9 mouse cellular contexts compared by ENCODE assay signal in genomic region chr1:16779791-16780190, GRCm38 (mm10).
"Had no signal": no experiment of that assay in that cellular context is flagged by ENCODE, and none has a peak within 500 bp of the region (broad histone marks: within the 10 kb centered on the region; RNA-seq: fewer than 3 reads in every experiment).

No protein-coding gene starts in this region.

- H3K27me3 ChIP-seq: liver, embryonic 12.5 days; neural tube, embryonic 12.5 days had no signal

- H3K27ac ChIP-seq: kidney, postnatal 0 days; limb, embryonic 10.5 days; liver, embryonic 12.5 days; neural tube, embryonic 12.5 days had no signal

- H3K4me3 ChIP-seq: limb, embryonic 10.5 days; liver, embryonic 12.5 days; myocyte; neural tube, embryonic 12.5 days had no signal

- H3K4me2 ChIP-seq: liver, embryonic 12.5 days; neural tube, embryonic 12.5 days had no signal

- H3K9ac ChIP-seq: liver, embryonic 12.5 days; neural tube, embryonic 12.5 days had no signal

- ATAC-seq: liver, embryonic 12.5 days had no signal

- DNase-seq: kidney, adult 8-10 months; kidney, postnatal 36 days; midbrain, embryonic 14.5 days; thymus, postnatal 36 days had no signal

- H3K9me3 ChIP-seq: limb, embryonic 10.5 days; liver, embryonic 12.5 days; neural tube, embryonic 12.5 days had no signal

- H3K4me1 ChIP-seq: limb, embryonic 10.5 days; liver, embryonic 12.5 days; neural tube, embryonic 12.5 days had no signal

- H3K36me3 ChIP-seq: limb, embryonic 10.5 days; liver, embryonic 12.5 days; neural tube, embryonic 12.5 days had no signal
